Mouse (Mus musculus) kidney, embryonic 15.5 days (tissue): ENCODE measurements around the gene Lyg1. TPM values are rescaled to one million over a fixed set of nuclear protein-coding genes. Genes with fewer than 3 reads are reported as not detected.
"Not testable (repeated sequence)": the region's sequence is repeated elsewhere in the genome, so short reads cannot be mapped to it uniquely, and the experiment has no call there.

ENCODE experiments used
- ATAC-seq: fragments of 200-750 bp; cut with Nextera tagmentation; replicated peaks from 2 replicates; pipeline ENCODE4 v1.8.0; 2017; ENCODE audit warnings: moderate TSS enrichment; ENCODE audit not compliant: low FRiP score
- H3K27ac ChIP-seq: fragments of 300-500 bp; sonication (generic); 2 replicates; pipeline ENCODE4 v1.5.1; 2015; ENCODE audit warnings: mild to moderate bottlenecking, inconsistent platforms
- H3K27me3 ChIP-seq: fragments of 300-500 bp; sonication (generic); 2 replicates; pipeline ENCODE4 v1.6.1; 2015; ENCODE audit warnings: inconsistent platforms
- H3K36me3 ChIP-seq: fragments of 300-500 bp; sonication (generic); 2 replicates; pipeline ENCODE4 v1.6.1; 2015; ENCODE audit warnings: inconsistent platforms
- H3K4me1 ChIP-seq: fragments of 300-500 bp; sonication (generic); 2 replicates; pipeline ENCODE4 v1.6.1; 2015; ENCODE audit warnings: inconsistent platforms
- H3K4me2 ChIP-seq: fragments of 300-500 bp; sonication (generic); 2 replicates; pipeline ENCODE4 v1.6.1; 2015; ENCODE audit warnings: moderate library complexity, mild to moderate bottlenecking, inconsistent platforms
- H3K4me3 ChIP-seq: fragments of 300-500 bp; sonication (generic); replicated peaks from 2 replicates; pipeline ENCODE4 v1.5.1; 2015; ENCODE audit warnings: mild to moderate bottlenecking, inconsistent platforms
- H3K9ac ChIP-seq: fragments of 300-500 bp; sonication (generic); 2 replicates; pipeline ENCODE4 v1.6.1; 2015; ENCODE audit warnings: mild to moderate bottlenecking, inconsistent platforms
- H3K9me3 ChIP-seq: fragments of 300-500 bp; sonication (generic); replicated peaks from 2 replicates; pipeline ENCODE4 v1.6.1; 2016; ENCODE audit warnings: inconsistent platforms
- WGBS: fragments of 180-500 bp; shearing (Covaris S2); methylation state at CpG from one replicate; pipeline ENCODE4 v1.1.7; 2015; ENCODE audit warnings: mixed read lengths; 5-methylcytosine and 5-hydroxymethylcytosine counted together
- polyA plus RNA-seq: library from polyadenylated mRNA; unstranded; fragments of >200 nt; fragmentation: Nextera tagmentation; extraction: Ambion mirVana; gene quantifications from 2 replicates; pipeline ENCODE4 v1.2.1, GENCODE M21; 2015

Lyg1 gene
- polyA plus RNA-seq, 1 experiment from 2014 or later, result not detected

GRCm38 (mm10) chr1:37984326-37984725 lies 26.8 kb upstream of the Lyg1 start:
- 90% methylated on average over 1 of the region's 1 CpGs for WGBS
- no peaks in the 10 kb centered on the region for H3K9me3 ChIP-seq
- no peak overlapping the region for H3K4me3 ChIP-seq
- ATAC-seq, result no peak
- no peak overlapping the region for H3K27ac ChIP-seq
- H3K4me2 ChIP-seq, result no peak overlapping the region
- peaks cover 45% of the 10 kb centered on the region for H3K36me3 ChIP-seq
- no peak overlapping the region for H3K9ac ChIP-seq
- no peaks in the 10 kb centered on the region for H3K4me1 ChIP-seq
- H3K27me3 ChIP-seq, result no peaks in the 10 kb centered on the region

GRCm38 (mm10) chr1:37977303-37977702 lies 19.7 kb upstream of the Lyg1 start:
- Histone ChIP-seq H3K9ac (no peak overlapping the region), H3K4me3 (no peak overlapping the region), H3K27ac (no peak overlapping the region), H3K9me3 (no peaks in the 10 kb centered on the region), H3K36me3 (no peaks in the 10 kb centered on the region), H3K4me1 (no peaks in the 10 kb centered on the region), H3K4me2 (no peak overlapping the region), H3K27me3 (no peaks in the 10 kb centered on the region)
- ATAC-seq, result no peak
- WGBS, result 90% methylated on average over 7 of the region's 7 CpGs

- not testable (repeated sequence) for H3K27me3 ChIP-seq, H3K4me3 ChIP-seq, H3K9me3 ChIP-seq, H3K27ac ChIP-seq, H3K4me2 ChIP-seq, H3K9ac ChIP-seq, ATAC-seq, H3K36me3 ChIP-seq, H3K4me1 ChIP-seq
- 73% methylated on average over 9 of the region's 9 CpGs for WGBS
These were observed 19.1 kb upstream of the Lyg1 start for GRCm38 (mm10) chr1:37976666-37977065.

- H3K4me3 ChIP-seq, result no peak overlapping the region
- no peaks in the 10 kb centered on the region for H3K4me1 ChIP-seq
- no peaks in the 10 kb centered on the region for H3K36me3 ChIP-seq
- H3K27ac ChIP-seq, result no peak overlapping the region
- H3K27me3 ChIP-seq, result no peaks in the 10 kb centered on the region
- H3K9me3 ChIP-seq, result no peaks in the 10 kb centered on the region
- ATAC-seq, result no peak
- H3K9ac ChIP-seq, result no peak overlapping the region
- H3K4me2 ChIP-seq, result no peak overlapping the region
- WGBS, result 63% methylated on average over 4 of the region's 4 CpGs
These were observed 14.0 kb upstream of the Lyg1 start for GRCm38 (mm10) chr1:37971520-37971919.

GRCm38 (mm10) chr1:37968746-37969145 lies 11.2 kb upstream of the Lyg1 start:
- WGBS, result 86% methylated on average over 6 of the region's 6 CpGs
- Histone ChIP-seq H3K27ac (no peak overlapping the region), H3K36me3 (no peaks in the 10 kb centered on the region), H3K4me3 (no peak overlapping the region), H3K4me2 (no peak overlapping the region), H3K4me1 (no peaks in the 10 kb centered on the region), H3K9ac (no peak overlapping the region), H3K9me3 (no peaks in the 10 kb centered on the region), H3K27me3 (no peaks in the 10 kb centered on the region)
- no peak for ATAC-seq

- no peak overlapping the region for H3K4me2 ChIP-seq
- WGBS, result 51% methylated on average over 10 of the region's 10 CpGs
- no peaks in the 10 kb centered on the region for H3K27me3 ChIP-seq
- H3K4me1 ChIP-seq, result no peaks in the 10 kb centered on the region
- no peaks in the 10 kb centered on the region for H3K9me3 ChIP-seq
- no peak overlapping the region for H3K4me3 ChIP-seq
- no peak for ATAC-seq
- no peaks in the 10 kb centered on the region for H3K36me3 ChIP-seq
- H3K27ac ChIP-seq, result no peak overlapping the region
- H3K9ac ChIP-seq, result no peak overlapping the region
These were observed 8.0 kb upstream of the Lyg1 start for GRCm38 (mm10) chr1:37965571-37965970.

- no peaks in the 10 kb centered on the region for H3K9me3 ChIP-seq
- H3K27me3 ChIP-seq, result no peaks in the 10 kb centered on the region
- no peak overlapping the region for H3K27ac ChIP-seq
- no peak overlapping the region for H3K4me3 ChIP-seq
- no peak for ATAC-seq
- no peaks in the 10 kb centered on the region for H3K4me1 ChIP-seq
- no peak overlapping the region for H3K4me2 ChIP-seq
- 76% methylated on average over 5 of the region's 5 CpGs for WGBS
- no peaks in the 10 kb centered on the region for H3K36me3 ChIP-seq
- H3K9ac ChIP-seq, result no peak overlapping the region
These were observed 1.9 kb upstream of the Lyg1 start for GRCm38 (mm10) chr1:37959486-37959885.

GRCm38 (mm10) chr1:37958516-37958915 lies 957 bp upstream of the Lyg1 start:
- no peak overlapping the region for H3K4me3 ChIP-seq
- no peak overlapping the region for H3K9ac ChIP-seq
- H3K9me3 ChIP-seq, result no peaks in the 10 kb centered on the region
- no peaks in the 10 kb centered on the region for H3K27me3 ChIP-seq
- no peaks in the 10 kb centered on the region for H3K4me1 ChIP-seq
- WGBS, result 71% methylated on average over 2 of the region's 2 CpGs
- no peak overlapping the region for H3K4me2 ChIP-seq
- no peak for ATAC-seq
- no peaks in the 10 kb centered on the region for H3K36me3 ChIP-seq
- H3K27ac ChIP-seq, result no peak overlapping the region

- WGBS, result 35% methylated on average over 3 of the region's 3 CpGs
- ATAC-seq, result 0 out of 2 replicates have a peak, but pooled peaks have one; percentile 12
These were observed 698 bp downstream of the Lyg1 start for GRCm38 (mm10) chr1:37956690-37957431.

GRCm38 (mm10) chr1:37955251-37955650 lies 2.3 kb downstream of the Lyg1 start:
- Histone ChIP-seq H3K9me3 (no peaks in the 10 kb centered on the region), H3K27ac (no peak overlapping the region), H3K27me3 (no peaks in the 10 kb centered on the region), H3K9ac (no peak overlapping the region), H3K4me2 (no peak overlapping the region), H3K4me3 (no peak overlapping the region), H3K4me1 (no peaks in the 10 kb centered on the region), H3K36me3 (no peaks in the 10 kb centered on the region)
- no peak for ATAC-seq
- 87% methylated on average over 2 of the region's 2 CpGs for WGBS

More at GRCm38 (mm10) chr1:37956690-37957431, 698 bp downstream of the Lyg1 start:
- no peaks in the 10 kb centered on the region for H3K4me1 ChIP-seq
- H3K4me3 ChIP-seq, result no peak overlapping the region
- H3K27ac ChIP-seq, result no peak overlapping the region
- no peak overlapping the region for H3K9ac ChIP-seq
- no peaks in the 10 kb centered on the region for H3K36me3 ChIP-seq
- H3K27me3 ChIP-seq, result no peaks in the 10 kb centered on the region
- H3K4me2 ChIP-seq, result no peak overlapping the region
- H3K9me3 ChIP-seq, result no peaks in the 10 kb centered on the region

GRCm38 (mm10) chr1:37954786-37955185 lies 2.8 kb downstream of the Lyg1 start:
- ATAC-seq, result no peak
- no peaks in the 10 kb centered on the region for H3K4me1 ChIP-seq
- 83% methylated on average over 7 of the region's 7 CpGs for WGBS

GRCm38 (mm10) chr1:37948906-37949305 lies 8.7 kb downstream of the Lyg1 start:
- H3K36me3 ChIP-seq, result no peaks in the 10 kb centered on the region
- H3K9ac ChIP-seq, result no peak overlapping the region
- no peak overlapping the region for H3K4me3 ChIP-seq
- H3K4me2 ChIP-seq, result no peak overlapping the region
- WGBS, result 80% methylated on average over 2 of the region's 2 CpGs
- H3K4me1 ChIP-seq, result no peaks in the 10 kb centered on the region
- no peak for ATAC-seq
- H3K27me3 ChIP-seq, result no peaks in the 10 kb centered on the region
- H3K27ac ChIP-seq, result no peak overlapping the region
- no peaks in the 10 kb centered on the region for H3K9me3 ChIP-seq

More at GRCm38 (mm10) chr1:37954786-37955185, 2.8 kb downstream of the Lyg1 start:
- H3K9me3 ChIP-seq, result no peaks in the 10 kb centered on the region
- H3K9ac ChIP-seq, result no peak overlapping the region
- H3K36me3 ChIP-seq, result no peaks in the 10 kb centered on the region
- H3K4me2 ChIP-seq, result no peak overlapping the region
- no peaks in the 10 kb centered on the region for H3K27me3 ChIP-seq
- no peak overlapping the region for H3K4me3 ChIP-seq
- no peak overlapping the region for H3K27ac ChIP-seq

- H3K4me2 ChIP-seq, result no peak overlapping the region
- no peak overlapping the region for H3K9ac ChIP-seq
- no peaks in the 10 kb centered on the region for H3K27me3 ChIP-seq
- H3K4me1 ChIP-seq, result no peaks in the 10 kb centered on the region
- ATAC-seq, result 0 out of 2 replicates have a peak, but pooled peaks have one; percentile 43
- H3K36me3 ChIP-seq, result no peaks in the 10 kb centered on the region
- H3K4me3 ChIP-seq, result no peak overlapping the region
- 17% methylated on average over 3 of the region's 3 CpGs for WGBS
- no peaks in the 10 kb centered on the region for H3K9me3 ChIP-seq
- no peak overlapping the region for H3K27ac ChIP-seq
These were observed 25.8 kb downstream of the Lyg1 start for GRCm38 (mm10) chr1:37931806-37932205.
